Mouse (Mus musculus) forebrain, embryonic 15.5 days (tissue): ENCODE data around the gene Anxa10. TPM values are rescaled to one million over a fixed set of nuclear protein-coding genes. Genes with fewer than 3 reads are reported as not detected.

Source experiments
- ATAC-seq: fragments of 200-750 bp; cut with Nextera tagmentation; replicated peaks from 2 replicates; pipeline ENCODE4 v1.8.0; 2017; ENCODE audit warnings: mild to moderate bottlenecking, moderate TSS enrichment, moderate library complexity
- H3K27ac ChIP-seq: fragments of 300-500 bp; sonication (generic); replicated peaks from 2 replicates; pipeline ENCODE4 v1.5.1; 2015; ENCODE audit warnings: mild to moderate bottlenecking, inconsistent platforms
- H3K27me3 ChIP-seq: fragments of 300-500 bp; sonication (generic); 2 replicates; pipeline ENCODE4 v1.6.1; 2015; ENCODE audit warnings: inconsistent platforms
- H3K36me3 ChIP-seq: fragments of 300-500 bp; sonication (generic); 2 replicates; pipeline ENCODE4 v1.6.1; 2015; ENCODE audit warnings: mild to moderate bottlenecking, inconsistent platforms
- H3K4me1 ChIP-seq: fragments of 300-500 bp; sonication (generic); 2 replicates; pipeline ENCODE4 v1.6.1; 2015; ENCODE audit warnings: inconsistent platforms
- H3K4me2 ChIP-seq: fragments of 300-500 bp; sonication (generic); replicated peaks from 2 replicates; pipeline ENCODE4 v1.6.1; 2015; ENCODE audit warnings: mild to moderate bottlenecking, inconsistent platforms
- H3K4me3 ChIP-seq: fragments of 300-500 bp; sonication (generic); 2 replicates; pipeline ENCODE4 v1.5.1; 2015; ENCODE audit warnings: mild to moderate bottlenecking, inconsistent platforms
- H3K9ac ChIP-seq: fragments of 300-500 bp; sonication (generic); replicated peaks from 2 replicates; pipeline ENCODE4 v1.6.1; 2015; ENCODE audit warnings: mild to moderate bottlenecking, inconsistent platforms
- H3K9me3 ChIP-seq: fragments of 300-500 bp; sonication (generic); 2 replicates; pipeline ENCODE4 v1.6.1; 2016; ENCODE audit warnings: inconsistent platforms
- WGBS: fragments of 180-500 bp; shearing (Covaris S2); methylation state at CpG from one replicate; pipeline ENCODE4 v1.1.7; 2015; ENCODE audit warnings: mixed read lengths; 5-methylcytosine and 5-hydroxymethylcytosine counted together
- polyA plus RNA-seq: library from polyadenylated mRNA; unstranded; fragments of >200 nt; fragmentation: Nextera tagmentation; extraction: Ambion mirVana; gene quantifications from 2 replicates; pipeline ENCODE4 v1.2.1, GENCODE M21; 2015

Gene Anxa10
- polyA plus RNA-seq = not detected in 2 replicates

GRCm38 (mm10) chr8:62123098-62123497 lies at the start of gene Anxa10:
Anxa10 (minus strand) TSS chr8:62123150.
- H3K27ac ChIP-seq = no peak within 1 kb of the TSS
- no peaks in the 10 kb centered on the region for H3K36me3 ChIP-seq
- no peak within 1 kb of the TSS for H3K9ac ChIP-seq
- no peaks in the 10 kb centered on the region for H3K4me1 ChIP-seq
- H3K4me2 ChIP-seq = no peak within 1 kb of the TSS
- H3K4me3 ChIP-seq = no peak within 1 kb of the TSS
- ATAC-seq = no peak
- no peaks in the 10 kb centered on the region for H3K27me3 ChIP-seq
- 83% methylated on average over 2 of the region's 2 CpGs for WGBS
- no peaks in the 10 kb centered on the region for H3K9me3 ChIP-seq

DNA sequence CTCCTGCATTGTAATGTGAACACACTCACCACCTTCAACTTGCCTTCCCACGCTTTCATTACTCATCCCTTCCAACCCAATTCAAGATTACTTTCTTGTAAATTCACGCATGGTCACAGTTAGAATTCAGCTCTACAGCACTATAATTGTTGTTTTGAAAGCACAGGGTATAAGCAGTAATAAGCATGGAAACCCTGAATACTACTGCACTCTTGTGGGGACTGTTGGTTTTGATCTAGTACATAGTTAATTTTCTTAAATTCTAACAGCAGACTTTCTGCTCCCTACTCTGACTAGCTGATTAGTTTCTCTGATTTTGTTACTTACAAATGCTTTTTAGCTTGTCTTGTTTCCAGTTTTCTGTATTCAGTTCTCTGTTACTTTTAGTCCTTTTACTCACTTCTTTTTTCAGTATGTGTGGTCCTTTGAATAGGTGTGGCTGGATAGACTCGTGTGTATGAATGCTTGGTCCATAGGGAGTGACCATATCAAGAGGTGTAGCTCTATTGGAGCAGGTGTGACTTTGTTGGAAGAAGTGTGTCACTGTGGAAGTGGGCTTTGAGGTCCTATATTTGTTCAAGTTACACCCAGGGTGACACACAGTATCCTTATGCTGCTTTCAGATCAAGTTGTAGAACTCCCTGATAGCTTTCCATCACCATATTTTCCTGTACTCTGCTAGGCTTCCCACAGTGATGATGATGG lies 9.9 kb upstream of the Anxa10 start:
- WGBS = 77% methylated on average over 3 of the region's 3 CpGs
- H3K9ac ChIP-seq = no peak overlapping the region
- ATAC-seq = no peak
- H3K4me1 ChIP-seq = no peaks in the 10 kb centered on the region
- no peaks in the 10 kb centered on the region for H3K9me3 ChIP-seq
- no peak overlapping the region for H3K4me2 ChIP-seq
- no peaks in the 10 kb centered on the region for H3K27me3 ChIP-seq
- no peak overlapping the region for H3K4me3 ChIP-seq
- no peaks in the 10 kb centered on the region for H3K36me3 ChIP-seq
- H3K27ac ChIP-seq = no peak overlapping the region

DNA sequence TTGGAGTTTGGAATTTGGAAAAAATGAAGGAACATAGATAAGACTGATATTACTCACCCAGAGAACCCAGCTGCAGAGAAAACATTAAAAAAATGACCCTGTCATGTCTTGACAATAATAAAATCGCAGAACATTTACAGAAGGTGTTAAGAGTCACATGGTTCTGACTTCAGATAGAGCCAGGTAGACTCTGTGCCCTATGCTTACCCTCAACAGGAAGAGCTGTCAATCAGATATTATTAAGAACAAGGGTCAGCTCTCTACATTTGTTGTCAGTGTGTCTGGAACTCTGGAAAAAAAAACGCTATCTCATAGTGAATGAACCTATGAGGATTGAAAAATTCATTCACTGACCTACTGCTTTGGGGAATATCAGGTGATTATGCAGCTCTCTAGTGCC lies 25.7 kb downstream of the Anxa10 start:
- no peak overlapping the region for H3K9ac ChIP-seq
- H3K4me2 ChIP-seq = no peak overlapping the region
- ATAC-seq = no peak

GRCm38 (mm10) chr8:62081804-62082203 lies 41.1 kb downstream of the Anxa10 start:
- 61% methylated on average over 2 of the region's 2 CpGs for whole genome bisulfite sequencing
- no peaks in the 10 kb centered on the region for H3K36me3 ChIP-seq
- no peak for ATAC-seq
- no peaks in the 10 kb centered on the region for H3K27me3 ChIP-seq
- no peaks in the 10 kb centered on the region for H3K4me1 ChIP-seq
- H3K4me2 ChIP-seq = no peak overlapping the region
- no peak overlapping the region for H3K27ac ChIP-seq
- H3K4me3 ChIP-seq = no peak overlapping the region
- H3K9ac ChIP-seq = no peak overlapping the region
- H3K9me3 ChIP-seq = no peaks in the 10 kb centered on the region

More for the DNA sequence above, 25.7 kb downstream of the Anxa10 start:
- Histone ChIP-seq H3K9me3 (no peaks in the 10 kb centered on the region), H3K4me3 (no peak overlapping the region), H3K27me3 (no peaks in the 10 kb centered on the region), H3K36me3 (no peaks in the 10 kb centered on the region), H3K27ac (no peak overlapping the region), H3K4me1 (no peaks in the 10 kb centered on the region)
- 94% methylated on average over 2 of the region's 2 CpGs for WGBS

GRCm38 (mm10) chr8:62080195-62080802 lies 42.7 kb downstream of the Anxa10 start:
- H3K27ac ChIP-seq = no peak overlapping the region
- H3K9ac ChIP-seq = no peak overlapping the region
- H3K4me1 ChIP-seq = no peaks in the 10 kb centered on the region
- peak; percentile 95 for ATAC-seq
- H3K9me3 ChIP-seq = no peaks in the 10 kb centered on the region
- no peaks in the 10 kb centered on the region for H3K36me3 ChIP-seq
- H3K27me3 ChIP-seq = no peaks in the 10 kb centered on the region
- H3K4me3 ChIP-seq = no peak overlapping the region
- 41% methylated on average over 3 of the region's 3 CpGs for WGBS
- no peak overlapping the region for H3K4me2 ChIP-seq

DNA sequence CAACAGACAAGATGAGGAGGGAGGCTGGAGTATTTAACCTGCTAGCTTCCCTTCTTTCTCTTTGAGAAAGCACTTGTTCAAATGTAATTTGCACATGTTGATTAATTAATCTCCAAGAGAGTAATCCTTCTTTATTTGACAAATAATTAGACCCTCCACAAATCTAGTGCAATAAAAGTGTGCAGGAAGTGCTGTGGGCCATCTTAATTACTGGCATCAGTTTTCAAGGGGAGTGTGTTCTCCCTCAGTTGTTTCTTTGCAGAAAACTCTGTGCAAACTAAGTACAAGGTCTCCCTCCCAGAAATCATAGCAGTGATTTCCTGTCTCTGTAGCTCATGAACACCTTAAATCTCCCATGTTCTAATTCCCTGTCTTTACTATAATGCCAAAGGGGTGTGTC lies 54.6 kb downstream of the Anxa10 start:
- Histone ChIP-seq H3K27ac (no peak overlapping the region), H3K4me2 (no peak overlapping the region), H3K4me1 (no peaks in the 10 kb centered on the region), H3K27me3 (no peaks in the 10 kb centered on the region), H3K9me3 (no peaks in the 10 kb centered on the region), H3K4me3 (no peak overlapping the region), H3K9ac (no peak overlapping the region), H3K36me3 (no peaks in the 10 kb centered on the region)
- ATAC-seq = no peak

DNA sequence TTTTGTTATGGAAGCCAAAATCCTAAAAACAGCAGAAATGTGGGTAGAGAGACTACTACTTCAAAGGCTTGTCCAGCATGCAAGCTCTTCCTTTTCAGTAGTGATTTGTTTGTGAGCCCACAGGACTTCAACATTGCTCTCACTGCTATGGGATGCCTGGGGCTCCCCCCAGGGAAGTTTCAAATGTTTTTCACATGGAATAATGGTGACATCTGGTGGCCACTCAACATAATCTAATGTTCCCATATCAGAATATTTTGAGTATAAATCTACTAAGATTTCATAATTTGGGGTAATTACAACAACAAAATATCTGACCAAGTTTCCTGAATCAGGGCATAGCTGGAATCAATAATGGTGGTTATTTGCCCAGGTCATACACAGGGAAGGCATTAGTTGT lies 62.6 kb downstream of the Anxa10 start:
- Histone ChIP-seq H3K9ac (no peak overlapping the region), H3K9me3 (no peaks in the 10 kb centered on the region)
- ATAC-seq = no peak

DNA sequence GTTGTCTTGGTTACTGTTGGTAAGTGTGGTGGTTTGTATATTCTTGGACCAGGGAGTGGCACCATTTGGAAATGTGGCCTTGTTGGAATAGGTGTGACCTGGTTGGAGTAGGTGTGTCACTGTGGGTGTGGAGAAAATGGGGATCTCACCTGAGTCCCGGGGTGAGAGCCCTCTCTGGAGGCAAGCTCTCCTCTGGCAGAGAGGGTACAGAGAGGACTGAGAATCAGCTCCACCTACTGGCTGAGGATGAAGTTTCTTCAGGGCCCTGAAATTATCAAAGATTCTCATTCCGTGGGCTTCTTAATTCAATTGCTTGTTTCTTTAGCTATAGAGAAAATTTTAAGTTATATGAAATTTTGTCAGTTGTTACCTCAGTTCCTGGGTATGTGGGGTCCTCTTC lies 76.1 kb downstream of the Anxa10 start:
- no peak for ATAC-seq
- no peaks in the 10 kb centered on the region for H3K9me3 ChIP-seq
- no peaks in the 10 kb centered on the region for H3K36me3 ChIP-seq
- H3K27ac ChIP-seq = no peak overlapping the region
- H3K4me2 ChIP-seq = no peak overlapping the region
- no peaks in the 10 kb centered on the region for H3K4me1 ChIP-seq
- H3K4me3 ChIP-seq = no peak overlapping the region
- 46% methylated on average over 2 of the region's 2 CpGs for WGBS
- no peaks in the 10 kb centered on the region for H3K27me3 ChIP-seq
- no peak overlapping the region for H3K9ac ChIP-seq

More for the DNA sequence above, 62.6 kb downstream of the Anxa10 start:
- H3K27me3 ChIP-seq = no peaks in the 10 kb centered on the region
- H3K36me3 ChIP-seq = no peaks in the 10 kb centered on the region
- H3K4me1 ChIP-seq = no peaks in the 10 kb centered on the region
- H3K4me3 ChIP-seq = no peak overlapping the region
- no peak overlapping the region for H3K4me2 ChIP-seq
- H3K27ac ChIP-seq = no peak overlapping the region

- no peak overlapping the region for H3K27ac ChIP-seq
- H3K4me1 ChIP-seq = no peaks in the 10 kb centered on the region
- ATAC-seq = no peak
- no peak overlapping the region for H3K4me3 ChIP-seq
- WGBS = 75% methylated on average over 3 of the region's 3 CpGs
- no peaks in the 10 kb centered on the region for H3K27me3 ChIP-seq
- H3K4me2 ChIP-seq = no peak overlapping the region
- no peaks in the 10 kb centered on the region for H3K36me3 ChIP-seq
- H3K9me3 ChIP-seq = no peaks in the 10 kb centered on the region
- H3K9ac ChIP-seq = no peak overlapping the region
These were observed 88.6 kb downstream of the Anxa10 start for GRCm38 (mm10) chr8:62034351-62034750.

DNA sequence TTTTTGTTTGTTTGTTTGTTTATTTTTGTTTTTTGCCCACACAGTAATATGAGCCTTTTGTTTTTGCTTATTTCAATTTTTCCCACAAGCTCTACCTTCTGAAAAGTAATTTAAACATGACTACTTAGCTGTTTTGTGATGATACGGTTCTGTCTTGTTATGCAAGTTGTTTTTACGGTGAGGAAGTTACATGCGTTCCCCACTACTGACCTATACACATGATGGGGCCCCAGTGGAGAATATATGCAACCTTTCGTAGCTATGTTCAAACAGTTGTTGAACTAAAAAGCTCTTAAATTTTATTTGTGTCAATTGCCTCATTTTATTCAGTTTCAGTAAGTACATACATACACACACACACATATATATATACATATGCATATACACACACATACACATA lies 108.4 kb downstream of the Anxa10 start:
- Histone ChIP-seq H3K4me2 (no peak overlapping the region), H3K36me3 (no peaks in the 10 kb centered on the region), H3K4me1 (no peaks in the 10 kb centered on the region), H3K27me3 (no peaks in the 10 kb centered on the region), H3K4me3 (no peak overlapping the region), H3K9ac (no peak overlapping the region), H3K27ac (no peak overlapping the region), H3K9me3 (no peaks in the 10 kb centered on the region)
- 91% methylated on average over 4 of the region's 4 CpGs for WGBS
- no peak for ATAC-seq

GRCm38 (mm10) chr8:62014166-62014565 lies 108.8 kb downstream of the Anxa10 start:
- H3K4me3 ChIP-seq = no peak overlapping the region
- WGBS = 91% methylated on average over 4 of the region's 4 CpGs
- H3K9ac ChIP-seq = no peak overlapping the region
- H3K27ac ChIP-seq = no peak overlapping the region
- H3K27me3 ChIP-seq = no peaks in the 10 kb centered on the region
- H3K9me3 ChIP-seq = no peaks in the 10 kb centered on the region
- H3K36me3 ChIP-seq = no peaks in the 10 kb centered on the region
- ATAC-seq = no peak
- H3K4me1 ChIP-seq = no peaks in the 10 kb centered on the region
- H3K4me2 ChIP-seq = no peak overlapping the region
